Mouse (Mus musculus): ENCODE data around the gene Atf7ip. TPM values are rescaled to one million over a fixed set of nuclear protein-coding genes. Genes with fewer than 3 reads are reported as not detected.

Atf7ip gene
- polyA plus RNA-seq, 1 experiment: 6.8 TPM

DNA sequence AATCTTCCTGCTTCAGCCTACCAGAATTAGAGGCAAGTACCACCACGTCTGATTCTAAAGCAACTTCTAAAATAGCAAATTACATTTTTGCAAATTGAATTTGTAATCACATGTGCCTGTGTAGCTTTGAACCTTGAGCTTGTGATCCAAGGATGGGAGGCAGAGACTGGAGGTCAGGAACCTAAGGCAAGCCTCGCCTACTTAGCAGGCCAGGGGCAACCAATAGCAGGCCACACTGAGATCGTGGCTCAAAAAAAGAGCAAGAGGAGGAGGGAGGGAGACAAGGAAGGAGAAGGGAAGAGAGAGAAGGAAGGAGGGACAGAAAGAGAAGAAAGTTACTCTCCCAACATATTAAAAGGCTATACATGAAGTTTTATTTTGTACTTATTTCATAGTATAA lies 28.5 kb downstream of the Atf7ip start:
- H3K79me2 ChIP-seq (ENCODE audit: control insufficient read depth, insufficient read depth): peaks cover 97% of the 10 kb centered on the region
- H3K79me3 ChIP-seq (ENCODE audit: low read depth): peaks cover 66% of the 10 kb centered on the region
- H3K27me3 ChIP-seq (ENCODE audit: control insufficient read depth, insufficient read depth, insufficient read length): no peaks in the 10 kb centered on the region
- no peak overlapping the region for H3K4me3 ChIP-seq (ENCODE audit: insufficient read depth, poor library complexity, severe bottlenecking)
- no peak overlapping the region for H3ac ChIP-seq (ENCODE audit: control insufficient read depth, insufficient read length, low read depth)
- TF ChIP-seq CTCF (IDR thresholded peaks at IDR 0.05; ENCODE audit: control insufficient read depth, insufficient read depth, insufficient read length) (no peak), MAX (IDR thresholded peaks at IDR 0.05) (no peak), FOSL1 (IDR thresholded peaks at IDR 0.05; ENCODE audit: insufficient read depth, low read length, poor library complexity, severe bottlenecking) (no peak), CEBPB (IDR thresholded peaks at IDR 0.05; ENCODE audit: low read depth) (no peak), MYOG (IDR thresholded peaks at IDR 0.05; ENCODE audit: control insufficient read depth, extremely low read depth, insufficient read length) (no peak), USF1 (IDR thresholded peaks at IDR 0.05; ENCODE audit: low read depth) (no peak), MYOD1 (IDR thresholded peaks at IDR 0.05; ENCODE audit: control insufficient read depth, insufficient read length, low read depth) (no peak)
- peaks cover 3% of the 10 kb centered on the region for H3K36me3 ChIP-seq (ENCODE audit: control insufficient read depth, insufficient read depth)

GRCm38 (mm10) chr6:136535176-136535575 lies 29.2 kb downstream of the Atf7ip start:
- H3K79me2 ChIP-seq (ENCODE audit: control insufficient read depth, insufficient read depth): peaks cover 99% of the 10 kb centered on the region
- no peak for TF ChIP-seq USF1 (IDR thresholded peaks at IDR 0.05; ENCODE audit: low read depth)
- no peak for TF ChIP-seq FOSL1 (IDR thresholded peaks at IDR 0.05; ENCODE audit: insufficient read depth, low read length, poor library complexity, severe bottlenecking)
- TF ChIP-seq MYOD1 (IDR thresholded peaks at IDR 0.05; ENCODE audit: control insufficient read depth, insufficient read length, low read depth): no peak
- TF ChIP-seq MAX (IDR thresholded peaks at IDR 0.05): no peak
- TF ChIP-seq CEBPB (IDR thresholded peaks at IDR 0.05; ENCODE audit: low read depth): no peak
- no peak for TF ChIP-seq MYOG (IDR thresholded peaks at IDR 0.05; ENCODE audit: control insufficient read depth, extremely low read depth, insufficient read length)
- TF ChIP-seq CTCF (IDR thresholded peaks at IDR 0.05; ENCODE audit: control insufficient read depth, insufficient read depth, insufficient read length): no peak
- peaks cover 68% of the 10 kb centered on the region for H3K79me3 ChIP-seq (ENCODE audit: low read depth)
- peaks cover 3% of the 10 kb centered on the region for H3K36me3 ChIP-seq (ENCODE audit: control insufficient read depth, insufficient read depth)
- H3K27me3 ChIP-seq (ENCODE audit: control insufficient read depth, insufficient read depth, insufficient read length): no peaks in the 10 kb centered on the region
- no peak overlapping the region for H3ac ChIP-seq (ENCODE audit: control insufficient read depth, insufficient read length, low read depth)
- H3K4me3 ChIP-seq (ENCODE audit: insufficient read depth, poor library complexity, severe bottlenecking): no peak overlapping the region

DNA sequence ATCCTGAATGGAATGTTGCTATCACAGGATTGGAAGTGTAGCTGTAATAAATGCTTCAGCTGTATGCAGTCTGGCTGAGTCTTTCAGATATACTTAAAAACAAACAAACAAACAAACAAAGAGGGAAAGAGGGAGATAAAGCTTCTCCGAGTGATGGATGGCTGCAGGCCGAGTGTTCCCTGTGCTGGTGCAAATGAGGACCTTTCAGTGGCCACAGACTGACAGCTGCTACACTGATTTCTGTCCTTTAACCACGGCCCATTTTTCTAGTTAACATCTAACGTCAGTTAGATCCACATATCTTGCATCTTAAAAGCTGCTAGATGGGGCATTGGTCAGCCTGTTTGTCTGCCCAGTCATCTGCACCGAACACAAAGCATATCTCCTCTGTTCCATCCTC lies 30.2 kb downstream of the Atf7ip start:
- Histone ChIP-seq H3K79me3 (ENCODE audit: low read depth) (peaks cover 64% of the 10 kb centered on the region), H3K36me3 (ENCODE audit: control insufficient read depth, insufficient read depth) (peaks cover 3% of the 10 kb centered on the region), H3K4me3 (ENCODE audit: insufficient read depth, poor library complexity, severe bottlenecking) (no peak overlapping the region), H3K79me2 (ENCODE audit: control insufficient read depth, insufficient read depth) (peaks cover 99% of the 10 kb centered on the region), H3ac (ENCODE audit: control insufficient read depth, insufficient read length, low read depth) (no peak overlapping the region), H3K27me3 (ENCODE audit: control insufficient read depth, insufficient read depth, insufficient read length) (no peaks in the 10 kb centered on the region)
- no peak for TF ChIP-seq MYOD1 (IDR thresholded peaks at IDR 0.05; ENCODE audit: control insufficient read depth, insufficient read length, low read depth)
- no peak for TF ChIP-seq MAX (IDR thresholded peaks at IDR 0.05)
- TF ChIP-seq USF1 (IDR thresholded peaks at IDR 0.05; ENCODE audit: low read depth): no peak
- TF ChIP-seq FOSL1 (IDR thresholded peaks at IDR 0.05; ENCODE audit: insufficient read depth, low read length, poor library complexity, severe bottlenecking): no peak
- no peak for TF ChIP-seq MYOG (IDR thresholded peaks at IDR 0.05; ENCODE audit: control insufficient read depth, extremely low read depth, insufficient read length)
- TF ChIP-seq CEBPB (IDR thresholded peaks at IDR 0.05; ENCODE audit: low read depth): no peak
- no peak for TF ChIP-seq CTCF (IDR thresholded peaks at IDR 0.05; ENCODE audit: control insufficient read depth, insufficient read depth, insufficient read length)

DNA sequence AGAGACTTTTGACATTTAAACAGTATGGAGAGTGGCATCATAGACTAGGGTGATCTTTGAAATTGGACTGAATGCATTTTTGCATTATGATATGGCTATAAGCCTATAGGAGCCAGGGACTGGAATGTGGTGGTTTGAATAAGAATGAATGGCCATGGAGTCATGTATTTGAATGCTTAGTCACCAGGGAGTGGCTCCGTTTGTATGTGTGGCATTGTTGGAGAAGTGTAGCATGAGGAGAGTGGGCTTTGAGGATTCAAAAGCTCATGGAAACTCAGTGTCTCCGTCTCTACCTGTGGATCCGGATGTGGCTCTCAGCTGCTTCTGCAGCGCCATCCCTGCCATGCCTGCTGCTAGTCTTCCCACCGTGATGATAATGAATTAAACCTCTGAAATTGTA lies 35.4 kb downstream of the Atf7ip start:
- H3K36me3 ChIP-seq (ENCODE audit: control insufficient read depth, insufficient read depth): peaks cover 3% of the 10 kb centered on the region
- H3K4me3 ChIP-seq (ENCODE audit: insufficient read depth, poor library complexity, severe bottlenecking): no peak overlapping the region
- H3ac ChIP-seq (ENCODE audit: control insufficient read depth, insufficient read length, low read depth): no peak overlapping the region
- H3K79me2 ChIP-seq (ENCODE audit: control insufficient read depth, insufficient read depth): peaks cover 100% of the 10 kb centered on the region
- TF ChIP-seq MYOG (IDR thresholded peaks at IDR 0.05; ENCODE audit: control insufficient read depth, extremely low read depth, insufficient read length): no peak
- no peak for TF ChIP-seq MYOD1 (IDR thresholded peaks at IDR 0.05; ENCODE audit: control insufficient read depth, insufficient read length, low read depth)
- TF ChIP-seq FOSL1 (IDR thresholded peaks at IDR 0.05; ENCODE audit: insufficient read depth, low read length, poor library complexity, severe bottlenecking): no peak
- no peak for TF ChIP-seq CEBPB (IDR thresholded peaks at IDR 0.05; ENCODE audit: low read depth)
- no peak for TF ChIP-seq CTCF (IDR thresholded peaks at IDR 0.05; ENCODE audit: control insufficient read depth, insufficient read depth, insufficient read length)
- TF ChIP-seq MAX (IDR thresholded peaks at IDR 0.05): peak; percentile 59
- H3K27me3 ChIP-seq (ENCODE audit: control insufficient read depth, insufficient read depth, insufficient read length): no peaks in the 10 kb centered on the region
- peaks cover 68% of the 10 kb centered on the region for H3K79me3 ChIP-seq (ENCODE audit: low read depth)

GRCm38 (mm10) chr6:136542105-136542504 lies 36.1 kb downstream of the Atf7ip start:
- Histone ChIP-seq H3K79me3 (ENCODE audit: low read depth) (peaks cover 64% of the 10 kb centered on the region), H3K36me3 (ENCODE audit: control insufficient read depth, insufficient read depth) (peaks cover 3% of the 10 kb centered on the region), H3ac (ENCODE audit: control insufficient read depth, insufficient read length, low read depth) (no peak overlapping the region), H3K4me3 (ENCODE audit: insufficient read depth, poor library complexity, severe bottlenecking) (no peak overlapping the region), H3K79me2 (ENCODE audit: control insufficient read depth, insufficient read depth) (peaks cover 100% of the 10 kb centered on the region), H3K27me3 (ENCODE audit: control insufficient read depth, insufficient read depth, insufficient read length) (no peaks in the 10 kb centered on the region)
- TF ChIP-seq USF1 (IDR thresholded peaks at IDR 0.05; ENCODE audit: low read depth) (no peak), FOSL1 (IDR thresholded peaks at IDR 0.05; ENCODE audit: insufficient read depth, low read length, poor library complexity, severe bottlenecking) (no peak), MAX (IDR thresholded peaks at IDR 0.05) (no peak), MYOD1 (IDR thresholded peaks at IDR 0.05; ENCODE audit: control insufficient read depth, insufficient read length, low read depth) (no peak), CTCF (IDR thresholded peaks at IDR 0.05; ENCODE audit: control insufficient read depth, insufficient read depth, insufficient read length) (no peak), MYOG (IDR thresholded peaks at IDR 0.05; ENCODE audit: control insufficient read depth, extremely low read depth, insufficient read length) (no peak), CEBPB (IDR thresholded peaks at IDR 0.05; ENCODE audit: low read depth) (no peak)

DNA sequence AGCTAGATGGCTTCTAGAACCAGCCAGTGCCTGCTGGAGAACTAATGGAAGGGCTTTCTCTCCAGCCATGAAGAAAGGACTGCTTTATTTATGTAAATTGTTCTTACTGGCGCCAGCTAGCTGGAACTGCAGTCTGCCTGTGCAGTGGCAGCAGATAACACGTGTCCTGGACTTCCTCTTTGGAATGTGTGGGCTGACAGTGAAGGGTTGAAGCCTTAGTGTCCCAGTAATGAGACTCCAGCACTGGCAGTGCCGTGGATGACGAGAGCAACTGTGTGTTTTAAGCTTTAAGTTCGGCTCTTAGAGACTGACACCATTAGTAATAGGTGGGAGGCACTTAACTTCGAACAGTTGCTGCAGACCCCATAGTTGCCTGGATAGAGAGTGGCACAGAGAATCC lies 37.2 kb downstream of the Atf7ip start:
- H3K36me3 ChIP-seq (ENCODE audit: control insufficient read depth, insufficient read depth): peaks cover 3% of the 10 kb centered on the region
- no peaks in the 10 kb centered on the region for H3K27me3 ChIP-seq (ENCODE audit: control insufficient read depth, insufficient read depth, insufficient read length)
- peaks cover 100% of the 10 kb centered on the region for H3K79me2 ChIP-seq (ENCODE audit: control insufficient read depth, insufficient read depth)
- peaks cover 63% of the 10 kb centered on the region for H3K79me3 ChIP-seq (ENCODE audit: low read depth)
- H3K4me3 ChIP-seq (ENCODE audit: insufficient read depth, poor library complexity, severe bottlenecking): no peak overlapping the region
- H3ac ChIP-seq (ENCODE audit: control insufficient read depth, insufficient read length, low read depth): no peak overlapping the region
- TF ChIP-seq CEBPB (IDR thresholded peaks at IDR 0.05; ENCODE audit: low read depth) (no peak), USF1 (IDR thresholded peaks at IDR 0.05; ENCODE audit: low read depth) (no peak), MAX (IDR thresholded peaks at IDR 0.05) (no peak), MYOG (IDR thresholded peaks at IDR 0.05; ENCODE audit: control insufficient read depth, extremely low read depth, insufficient read length) (no peak), FOSL1 (IDR thresholded peaks at IDR 0.05; ENCODE audit: insufficient read depth, low read length, poor library complexity, severe bottlenecking) (no peak), MYOD1 (IDR thresholded peaks at IDR 0.05; ENCODE audit: control insufficient read depth, insufficient read length, low read depth) (no peak), CTCF (IDR thresholded peaks at IDR 0.05; ENCODE audit: control insufficient read depth, insufficient read depth, insufficient read length) (no peak)
